Mouse (Mus musculus): ENCODE results near the gene D2hgdh.
"Not testable (repeated sequence)": the region's sequence is repeated elsewhere in the genome, so short reads cannot be mapped to it uniquely, and the experiment has no call there.

D2hgdh gene

DNA sequence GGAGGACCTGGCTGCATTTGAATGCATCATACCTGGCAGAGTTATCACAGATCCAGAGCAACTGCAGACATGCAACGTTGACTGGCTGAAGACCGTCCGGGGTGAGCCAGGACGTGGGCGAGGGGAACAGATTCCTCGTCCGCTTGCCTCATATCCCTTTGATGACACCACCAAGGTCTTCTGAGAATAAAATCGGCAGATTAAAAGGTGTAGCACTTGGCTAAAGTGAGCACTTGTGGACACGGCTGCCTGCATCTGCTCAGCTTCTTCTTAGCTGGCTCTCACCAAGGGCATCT lies 1.8 kb downstream of the D2hgdh start:
- no peak for DNase-seq (ENCODE audit: low spot score)

DNA sequence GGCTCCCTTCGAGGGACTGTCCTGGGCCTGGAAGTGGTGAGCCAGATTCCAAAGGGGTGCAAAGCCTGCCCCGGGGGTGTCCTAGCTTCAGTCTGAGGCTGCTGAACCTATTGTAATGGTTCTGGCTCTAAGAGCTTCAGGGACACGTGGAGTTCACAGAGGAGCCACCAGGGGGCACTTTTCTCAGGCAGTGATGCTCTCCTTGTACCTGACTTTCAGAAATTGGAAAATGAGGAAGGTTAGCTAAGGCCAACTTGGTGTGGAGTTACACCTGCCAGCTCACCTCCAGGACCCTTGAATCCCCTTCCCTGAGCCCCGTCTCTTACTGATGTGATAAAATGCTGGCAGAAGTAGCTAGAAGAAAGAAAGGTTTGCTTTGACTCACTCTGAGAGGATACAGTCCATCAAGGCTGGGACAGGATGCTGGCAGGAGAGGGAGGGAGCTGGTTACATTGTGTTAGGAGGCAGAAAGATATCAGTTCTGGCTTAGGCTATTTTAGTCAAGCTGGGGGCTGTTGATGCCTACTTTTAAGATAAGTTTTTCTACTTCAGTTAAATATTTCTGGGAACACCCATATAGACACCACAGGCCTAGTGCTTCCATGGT lies 8.1 kb downstream of the D2hgdh start:
- not testable (repeated sequence) for DNase-seq (ENCODE audit: low spot score)

DNA sequence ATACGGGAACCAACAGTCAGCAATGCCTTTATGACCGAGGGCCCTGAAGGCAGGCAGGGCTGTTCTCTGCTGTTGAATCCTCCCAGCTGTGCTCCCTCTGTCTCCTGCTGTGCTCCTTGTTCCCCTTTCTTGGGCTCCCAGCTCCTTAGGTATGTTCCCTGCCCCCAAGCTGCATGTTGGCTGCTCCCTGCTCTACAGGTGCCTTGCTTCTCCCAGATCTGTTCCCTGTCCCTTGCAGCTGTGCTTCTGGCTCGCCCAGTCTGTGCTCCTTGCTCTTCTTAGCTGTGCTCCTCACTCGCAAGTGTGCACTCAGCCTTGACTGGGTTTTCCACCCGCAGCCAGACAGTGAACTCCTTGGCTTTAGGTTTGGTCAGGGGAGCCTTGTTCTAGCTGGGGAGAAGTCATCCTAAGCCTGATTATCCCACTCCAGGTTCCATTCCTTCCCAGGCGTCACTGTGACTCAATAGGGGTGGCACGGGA lies 10.0 kb downstream of the D2hgdh start:
- DNase-seq (ENCODE audit: low spot score) = no peak

GRCm38 (mm10) chr1:93835211-93835610 lies 10.5 kb downstream of the D2hgdh start:
- DNase-seq (ENCODE audit: low spot score) = no peak

- no peak for DNase-seq (ENCODE audit: low spot score)
Measured at GRCm38 (mm10) chr1:93835876-93836531, 11.3 kb downstream of the D2hgdh start.

GRCm38 (mm10) chr1:93836532-93836913 lies 11.8 kb downstream of the D2hgdh start:
- no peak for DNase-seq (ENCODE audit: low spot score)

- no peak for DNase-seq (ENCODE audit: low spot score)
Measured at GRCm38 (mm10) chr1:93837335-93837734, 12.6 kb downstream of the D2hgdh start.

- DNase-seq (ENCODE audit: low spot score) = not testable (repeated sequence)
Measured at GRCm38 (mm10) chr1:93838569-93838968, 13.9 kb downstream of the D2hgdh start.

- not testable (repeated sequence) for DNase-seq (ENCODE audit: low spot score)
Measured at GRCm38 (mm10) chr1:93845766-93846366, 21.2 kb downstream of the D2hgdh start.

- DNase-seq (ENCODE audit: low spot score) = not testable (repeated sequence)
Measured at GRCm38 (mm10) chr1:93855790-93856189, 31.1 kb downstream of the D2hgdh start.

GRCm38 (mm10) chr1:93857370-93857769 lies 32.7 kb downstream of the D2hgdh start:
- DNase-seq (ENCODE audit: low spot score) = no peak

DNA sequence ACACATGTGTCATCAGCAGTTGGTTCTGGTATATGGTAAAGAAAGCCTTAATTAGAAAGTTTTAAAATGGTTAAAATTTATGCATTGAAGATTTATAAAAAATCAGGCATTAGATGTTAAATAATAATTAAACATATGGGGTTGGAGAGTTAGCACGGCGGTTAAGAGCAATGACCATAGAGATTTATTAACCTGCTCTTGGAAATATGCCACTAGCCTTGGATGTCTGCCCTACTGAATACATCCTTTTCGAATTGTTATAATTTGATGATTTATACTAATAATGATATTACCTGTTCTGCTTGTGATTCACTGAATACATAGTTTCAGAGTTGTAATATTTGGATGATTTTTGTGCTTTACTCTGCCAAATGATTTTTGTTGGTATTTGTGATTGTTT lies 33.3 kb downstream of the D2hgdh start:
- no peak for DNase-seq (ENCODE audit: low spot score)

DNA sequence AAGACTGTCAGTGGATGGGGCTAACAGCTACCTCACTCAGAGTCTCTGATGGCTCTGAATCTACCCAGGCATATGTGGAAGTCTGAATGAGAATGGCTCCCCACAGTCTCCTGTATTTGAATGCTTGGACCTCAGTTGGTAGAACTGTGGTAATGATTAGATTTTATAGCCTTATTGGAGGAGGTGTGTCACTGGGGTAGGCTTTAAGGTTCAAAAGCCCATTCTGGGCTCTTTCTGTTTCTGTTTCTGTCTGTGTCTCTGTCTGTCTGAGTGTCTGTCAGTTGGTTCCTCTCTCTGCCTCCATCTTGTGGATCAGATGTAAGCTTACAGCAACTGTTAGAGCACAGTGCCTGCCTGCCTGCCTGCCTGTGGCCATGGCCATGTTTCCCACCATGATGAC lies 34.9 kb downstream of the D2hgdh start:
- no peak for DNase-seq (ENCODE audit: low spot score)

DNA sequence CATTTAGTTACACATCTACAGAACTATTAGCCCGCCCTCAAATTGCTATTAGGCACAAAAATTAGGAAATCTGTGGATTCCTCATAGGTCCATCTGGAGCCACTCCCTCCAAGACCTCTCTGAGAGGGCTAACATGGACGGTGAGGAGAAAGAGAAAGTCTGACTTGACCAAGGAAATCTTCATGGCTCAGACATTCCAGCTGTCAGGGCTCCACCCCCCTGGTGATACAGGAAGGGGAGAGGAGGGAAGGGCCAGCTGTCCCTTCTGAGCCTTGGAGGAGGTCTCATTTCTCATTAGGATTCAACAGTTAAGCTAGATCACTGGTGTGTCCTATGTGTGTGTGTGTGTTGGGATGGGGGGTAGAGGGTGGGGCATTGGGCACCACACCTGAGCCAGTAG lies 36.3 kb downstream of the D2hgdh start, which contains the start of gene Gal3st2:
TSS of gene Gal3st2 (plus strand) at position 259 of the 400 bp plus-strand sequence.
- not testable (repeated sequence) for DNase-seq (ENCODE audit: low spot score)

DNA sequence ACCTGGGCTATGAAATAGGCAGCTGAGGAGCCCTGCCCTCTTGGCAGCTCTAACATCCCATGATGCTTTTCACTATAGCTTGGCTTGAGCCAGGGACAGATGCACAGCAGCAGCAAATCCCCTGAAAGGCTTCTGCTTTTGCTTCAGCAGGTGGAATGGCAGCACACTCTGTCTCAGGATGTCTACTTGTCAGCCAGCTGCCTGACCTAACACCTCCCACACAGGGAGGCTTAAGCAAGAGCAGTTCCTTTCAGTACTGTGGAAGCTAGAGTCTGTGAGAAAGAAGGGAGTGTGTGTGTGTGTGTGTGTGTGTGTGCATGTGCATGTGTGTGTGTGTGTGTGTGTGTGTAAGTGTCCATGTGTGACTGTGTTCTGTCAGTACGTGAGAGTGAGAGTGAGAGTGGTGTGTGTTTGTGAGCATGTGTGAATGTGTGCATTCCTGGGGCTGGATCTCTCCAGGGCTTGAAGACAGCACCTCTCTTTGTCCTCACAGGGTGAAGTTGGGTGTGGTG lies 46.9 kb downstream of the D2hgdh start:
- DNase-seq (ENCODE audit: low spot score) = not testable (repeated sequence)

DNA sequence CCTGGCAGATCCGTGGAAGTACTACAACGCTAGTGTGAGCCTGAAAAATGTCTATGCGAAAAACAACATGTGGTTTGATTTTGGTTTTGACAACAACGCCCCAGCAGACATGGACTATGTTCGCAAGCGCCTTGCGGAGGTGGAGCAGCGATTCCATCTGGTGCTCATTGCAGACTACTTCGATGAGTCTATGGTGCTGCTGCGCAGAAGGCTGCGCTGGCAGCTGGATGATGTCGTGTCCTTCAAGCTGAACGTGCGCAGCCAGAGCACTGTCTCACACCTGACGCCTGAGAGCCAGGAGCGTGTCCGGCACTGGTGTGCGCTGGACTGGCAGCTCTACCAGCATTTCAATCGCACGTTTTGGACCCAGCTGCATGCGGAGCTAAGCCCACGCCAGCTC lies 49.7 kb downstream of the D2hgdh start:
- DNase-seq (ENCODE audit: low spot score) = not testable (repeated sequence)

DNA sequence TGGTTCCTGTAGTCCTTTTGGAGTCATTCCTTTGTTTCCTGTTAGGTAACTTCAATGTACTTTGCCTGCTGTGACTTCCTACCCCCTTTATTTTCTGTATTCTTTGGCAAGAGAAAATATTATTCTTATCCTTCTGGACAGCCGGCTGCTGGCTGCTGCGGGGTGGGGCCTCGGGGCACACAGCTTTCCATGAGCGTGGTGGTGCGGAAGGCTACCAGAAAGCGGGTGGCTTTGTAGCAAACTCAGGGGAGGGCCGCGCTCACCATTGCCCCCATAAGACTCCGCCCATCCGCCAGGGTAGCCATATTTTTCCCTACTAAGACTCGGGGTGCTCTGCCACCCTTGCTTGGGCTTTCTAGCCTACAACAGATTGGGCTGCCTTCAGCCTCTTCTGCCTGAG lies 57.1 kb downstream of the D2hgdh start:
- not testable (repeated sequence) for DNase-seq (ENCODE audit: low spot score)

GRCm38 (mm10) chr1:93890936-93891335 lies 66.2 kb downstream of the D2hgdh start:
- not testable (repeated sequence) for DNase-seq (ENCODE audit: low spot score)

GRCm38 (mm10) chr1:93897395-93897794 lies 72.7 kb downstream of the D2hgdh start:
- not testable (repeated sequence) for DNase-seq (ENCODE audit: low spot score)

DNA sequence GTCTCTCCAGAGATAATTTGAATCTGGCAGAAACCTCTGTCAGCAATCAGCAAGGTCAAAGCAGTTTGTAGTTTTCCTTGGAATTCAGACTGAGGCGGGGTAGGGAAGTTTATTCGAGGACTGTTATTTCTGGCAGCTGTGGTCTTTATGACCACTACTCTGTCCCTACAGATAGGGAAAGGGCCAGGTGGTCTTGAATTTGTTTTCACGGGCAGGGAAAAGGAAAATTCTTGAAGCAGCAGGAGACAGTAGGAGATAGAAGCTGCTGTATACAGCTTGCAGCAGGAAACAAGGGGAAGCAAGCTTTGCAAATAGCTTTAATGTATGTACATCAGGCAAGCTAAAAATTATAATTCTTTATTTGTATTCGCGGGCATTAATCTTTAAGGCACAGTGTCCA lies 76.6 kb downstream of the D2hgdh start:
- not testable (repeated sequence) for DNase-seq (ENCODE audit: low spot score)
